Mouse (Mus musculus) lung, embryonic 14.5 days (tissue): ENCODE measurements around the gene Wipi2. TPM values are rescaled to one million over a fixed set of nuclear protein-coding genes. Genes with fewer than 3 reads are reported as not detected.

Experiments
- ATAC-seq: fragments of 200-750 bp; cut with Nextera tagmentation; 2 replicates; pipeline ENCODE4 v1.8.0; 2017; ENCODE audit warnings: mild to moderate bottlenecking, moderate TSS enrichment, moderate library complexity; ENCODE audit not compliant: insufficient read depth
- DNase-seq: peaks from one replicate; pipeline ENCODE4 v3.0.0-alpha.2; 2015
- H3K27ac ChIP-seq: fragments of 300-500 bp; sonication (generic); 2 replicates; pipeline ENCODE4 v1.5.1; 2014; ENCODE audit warnings: low read depth, mild to moderate bottlenecking, moderate library complexity
- H3K27me3 ChIP-seq: fragments of 300-500 bp; sonication (generic); 2 replicates; pipeline ENCODE4 v1.6.1; 2014; ENCODE audit warnings: low read length, control low read depth; ENCODE audit not compliant: insufficient read depth
- H3K36me3 ChIP-seq: fragments of 300-500 bp; sonication (generic); 2 replicates; pipeline ENCODE4 v1.6.1; 2014; ENCODE audit warnings: control low read depth; ENCODE audit not compliant: insufficient read depth
- H3K4me1 ChIP-seq: fragments of 300-500 bp; sonication (generic); 2 replicates; pipeline ENCODE4 v1.6.1; 2014; ENCODE audit warnings: antibody characterized with exemption, control low read depth; ENCODE audit not compliant: insufficient read depth
- H3K4me2 ChIP-seq: fragments of 300-500 bp; sonication (generic); 2 replicates; pipeline ENCODE4 v1.6.1; 2014; ENCODE audit warnings: mild to moderate bottlenecking
- H3K4me3 ChIP-seq: fragments of 300-500 bp; sonication (generic); 2 replicates; pipeline ENCODE4 v1.5.1; 2014; ENCODE audit warnings: low read depth, low read length
- H3K9ac ChIP-seq: fragments of 300-500 bp; sonication (generic); 2 replicates; pipeline ENCODE4 v1.6.1; 2014
- H3K9me3 ChIP-seq: fragments of 300-500 bp; sonication (generic); 2 replicates; pipeline ENCODE4 v1.6.1; 2016; ENCODE audit warnings: low read depth, low read length, control low read depth
- CTCF ChIP-seq: IDR thresholded peaks from 2 replicates; pipeline ENCODE4 v1.5.1; 2016; ENCODE audit warnings: antibody characterized with exemption, low read depth
- WGBS: fragments of 180-500 bp; shearing (Covaris S2); extraction: QIAGEN DNeasy Blood & Tissue Kit; methylation state at CpG from one replicate; pipeline ENCODE4 v1.1.7; 2014; 5-methylcytosine and 5-hydroxymethylcytosine counted together
- polyA plus RNA-seq: library from polyadenylated mRNA; unstranded; fragments of >200 nt; fragmentation: Nextera tagmentation; extraction: Ambion mirVana; gene quantifications from 2 replicates; pipeline ENCODE4 v1.2.1, GENCODE M21; 2014

The Wipi2 gene
- polyA plus RNA-seq, 1 experiment from 2014 or later, result 53.0 TPM

GRCm38 (mm10) chr5:142673082-142673481 lies 45.6 kb downstream of the Wipi2 start:
- peak; percentile 45 for DNase-seq
- H3K4me3 ChIP-seq, result no peak overlapping the region
- no peak overlapping the region for H3K4me2 ChIP-seq
- no peak overlapping the region for H3K9ac ChIP-seq
- no peak overlapping the region for H3K27ac ChIP-seq
- peak; percentile 52; the same call in 1 of the 2 replicates for ATAC-seq
- peak; percentile 65 for TF ChIP-seq CTCF
- WGBS, result 27% methylated on average over 5 of the region's 5 CpGs
- no peaks in the 10 kb centered on the region for H3K27me3 ChIP-seq
- H3K36me3 ChIP-seq, result peaks cover 29% of the 10 kb centered on the region
- no peaks in the 10 kb centered on the region for H3K9me3 ChIP-seq
- no peaks in the 10 kb centered on the region for H3K4me1 ChIP-seq

DNA sequence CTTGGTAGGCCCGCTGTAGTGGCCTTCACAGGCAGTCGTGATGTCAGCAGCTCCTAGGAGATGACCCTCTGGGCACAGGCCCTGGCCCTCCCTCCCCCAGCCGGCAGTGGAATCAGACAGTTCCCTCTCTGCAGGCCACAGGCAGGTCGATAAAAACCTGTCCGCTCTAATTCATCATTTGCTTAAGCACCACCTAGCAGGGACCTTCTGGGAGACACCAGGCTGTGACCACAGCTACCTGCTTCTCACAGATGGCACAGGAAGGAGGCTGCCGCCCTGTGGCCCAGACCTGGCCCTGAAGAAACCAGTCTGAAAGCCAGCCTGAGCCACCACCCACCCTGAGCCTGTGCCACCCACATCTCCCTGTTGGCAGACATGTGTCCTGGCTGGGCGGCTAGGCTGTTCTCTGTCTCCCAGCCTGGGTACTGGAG lies 50.7 kb downstream of the Wipi2 start:
- Histone ChIP-seq H3K36me3 (no peaks in the 10 kb centered on the region), H3K9me3 (no peaks in the 10 kb centered on the region), H3K4me1 (no peaks in the 10 kb centered on the region), H3K9ac (no peak overlapping the region), H3K4me3 (no peak overlapping the region), H3K4me2 (no peak overlapping the region), H3K27ac (no peak overlapping the region), H3K27me3 (no peaks in the 10 kb centered on the region)
- DNase-seq (no peak), ATAC-seq (no peak)
- 47% methylated on average over 7 of the region's 7 CpGs for WGBS
- no peak for TF ChIP-seq CTCF

DNA sequence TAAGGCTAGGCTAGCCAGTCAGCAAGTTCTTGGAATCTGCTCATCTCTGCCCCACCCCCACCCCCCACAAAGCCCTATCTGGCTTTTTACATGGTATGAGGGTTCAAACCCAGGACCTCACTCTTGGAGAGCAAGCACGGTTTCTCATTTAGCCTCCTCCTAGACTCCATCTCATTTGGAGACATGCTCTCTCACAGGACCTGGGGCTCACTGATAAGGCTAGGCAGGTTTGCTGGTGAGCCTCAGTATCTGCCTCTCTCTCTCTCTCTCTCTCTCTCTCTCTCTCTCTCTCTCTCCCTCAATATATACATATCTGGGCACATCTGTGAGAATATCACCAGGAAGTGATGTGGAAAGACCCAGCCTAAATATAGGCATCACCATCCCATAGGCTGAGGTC lies 51.6 kb downstream of the Wipi2 start:
- no peak overlapping the region for H3K27ac ChIP-seq

DNA sequence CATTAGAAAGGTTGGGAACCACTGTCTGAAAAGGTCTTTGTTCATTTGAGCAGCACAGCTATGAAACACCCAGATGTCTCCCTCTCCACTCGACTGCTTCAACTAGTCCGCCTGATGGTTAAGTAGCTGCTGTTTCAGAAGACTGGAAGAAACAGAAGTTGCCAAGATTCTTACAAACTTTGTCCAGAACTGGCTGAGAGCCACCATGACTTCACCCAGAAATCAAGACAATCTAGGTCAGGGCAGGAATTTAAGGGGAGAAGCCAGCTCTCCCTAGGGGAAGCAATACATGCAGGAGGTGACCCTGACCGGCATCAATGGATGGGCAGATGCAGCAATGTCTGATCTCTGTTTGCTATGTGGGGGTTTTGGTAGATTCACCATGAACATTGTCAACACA lies 54.4 kb downstream of the Wipi2 start:
- H3K9ac ChIP-seq, result no peak overlapping the region
- no peaks in the 10 kb centered on the region for H3K9me3 ChIP-seq
- ATAC-seq (no peak), DNase-seq (no peak)
- no peak overlapping the region for H3K27ac ChIP-seq
- no peaks in the 10 kb centered on the region for H3K27me3 ChIP-seq
- no peaks in the 10 kb centered on the region for H3K4me1 ChIP-seq
- 72% methylated on average over 3 of the region's 3 CpGs for WGBS
- H3K4me2 ChIP-seq, result no peak overlapping the region
- H3K4me3 ChIP-seq, result no peak overlapping the region
- TF ChIP-seq CTCF, result no peak
- no peaks in the 10 kb centered on the region for H3K36me3 ChIP-seq

More for the DNA sequence above, 51.6 kb downstream of the Wipi2 start:
- no peaks in the 10 kb centered on the region for H3K4me1 ChIP-seq
- H3K4me2 ChIP-seq, result no peak overlapping the region
- no peaks in the 10 kb centered on the region for H3K27me3 ChIP-seq
- no peaks in the 10 kb centered on the region for H3K9me3 ChIP-seq
- no peak overlapping the region for H3K4me3 ChIP-seq
- no peaks in the 10 kb centered on the region for H3K36me3 ChIP-seq
- DNase-seq, result no peak
- no peak for TF ChIP-seq CTCF
- 93% methylated on average over 1 of the region's 1 CpGs for WGBS
- no peak for ATAC-seq
- no peak overlapping the region for H3K9ac ChIP-seq

DNA sequence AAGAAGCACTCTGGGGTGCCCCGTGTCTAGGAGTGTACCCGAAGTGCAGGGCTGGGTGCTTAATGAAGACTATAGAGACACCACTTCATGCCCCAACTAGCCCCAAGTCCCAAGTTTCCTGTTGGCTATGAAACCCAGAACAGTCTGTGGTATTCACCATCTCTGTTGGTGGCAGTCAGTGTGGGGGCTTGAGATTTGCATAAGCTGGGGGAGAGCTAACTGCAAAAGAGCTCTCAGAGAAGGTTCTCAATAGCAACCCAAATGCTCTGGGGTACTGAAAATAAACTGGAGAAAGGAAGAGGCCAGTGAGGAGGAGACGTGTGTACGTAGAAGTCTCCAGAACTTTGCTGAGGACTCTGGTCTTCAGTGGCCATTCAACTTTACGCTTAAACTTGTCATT lies 55.0 kb downstream of the Wipi2 start:
- no peak for DNase-seq
- Histone ChIP-seq H3K27ac (no peak overlapping the region), H3K4me2 (no peak overlapping the region), H3K9ac (no peak overlapping the region), H3K27me3 (no peaks in the 10 kb centered on the region), H3K4me1 (no peaks in the 10 kb centered on the region), H3K4me3 (no peak overlapping the region), H3K9me3 (no peaks in the 10 kb centered on the region), H3K36me3 (no peaks in the 10 kb centered on the region)
- no peak for TF ChIP-seq CTCF
- WGBS, result 84% methylated on average over 5 of the region's 5 CpGs
- ATAC-seq, result no peak

DNA sequence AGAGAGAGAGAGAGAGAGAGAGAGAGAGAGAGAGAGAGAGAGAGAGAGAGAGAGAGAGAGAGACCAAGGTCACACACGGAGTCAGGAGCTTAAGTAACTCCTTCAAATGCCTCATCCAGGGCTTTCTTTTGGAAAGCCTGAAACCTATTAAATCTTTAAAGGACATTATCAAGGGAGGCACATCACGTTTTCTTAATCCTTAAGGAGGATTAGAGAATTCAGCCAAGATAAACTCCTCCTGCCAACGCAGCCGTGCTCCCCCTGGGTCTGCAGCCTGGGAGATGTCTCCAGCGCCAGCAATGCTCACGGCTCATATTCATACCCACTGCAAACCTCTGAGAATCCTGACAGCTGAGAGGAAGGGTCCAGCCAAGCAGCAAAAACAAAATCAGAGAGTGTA lies 61.4 kb downstream of the Wipi2 start:
- H3K27ac ChIP-seq, result no peak overlapping the region
- H3K9ac ChIP-seq, result no peak overlapping the region
- H3K4me2 ChIP-seq, result no peak overlapping the region
- H3K4me1 ChIP-seq, result no peaks in the 10 kb centered on the region
- no peak for TF ChIP-seq CTCF
- no peaks in the 10 kb centered on the region for H3K27me3 ChIP-seq
- no peak for DNase-seq
- ATAC-seq, result no peak
- no peak overlapping the region for H3K4me3 ChIP-seq
- WGBS, result 40% methylated on average over 6 of the region's 6 CpGs
- no peaks in the 10 kb centered on the region for H3K36me3 ChIP-seq
- H3K9me3 ChIP-seq, result no peaks in the 10 kb centered on the region

DNA sequence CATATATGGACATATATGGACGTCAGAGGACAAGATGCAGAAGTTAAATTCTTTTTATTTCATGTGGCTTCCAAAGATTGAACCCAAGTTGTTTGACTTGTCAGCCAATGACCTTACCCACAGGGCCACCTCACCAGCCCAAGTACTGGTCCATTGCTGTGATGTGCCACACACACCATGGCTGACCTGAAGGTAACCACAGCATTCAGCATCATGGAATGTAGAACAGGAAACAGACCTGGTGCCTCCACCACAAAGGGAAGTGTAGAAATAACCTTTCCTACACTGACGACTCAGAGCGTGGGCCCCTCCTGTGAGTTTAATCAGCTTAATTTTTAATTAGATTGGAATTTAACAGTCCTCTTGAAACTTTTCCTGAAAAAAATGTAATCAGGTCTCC lies 62.8 kb downstream of the Wipi2 start:
- TF ChIP-seq CTCF, result no peak
- H3K27ac ChIP-seq, result no peak overlapping the region
- H3K36me3 ChIP-seq, result no peaks in the 10 kb centered on the region
- H3K9me3 ChIP-seq, result no peaks in the 10 kb centered on the region
- ATAC-seq, result no peak
- DNase-seq, result no peak
- H3K9ac ChIP-seq, result no peak overlapping the region
- WGBS, result 76% methylated on average over 3 of the region's 3 CpGs
- H3K4me1 ChIP-seq, result no peaks in the 10 kb centered on the region
- H3K4me3 ChIP-seq, result no peak overlapping the region
- no peaks in the 10 kb centered on the region for H3K27me3 ChIP-seq
- no peak overlapping the region for H3K4me2 ChIP-seq

DNA sequence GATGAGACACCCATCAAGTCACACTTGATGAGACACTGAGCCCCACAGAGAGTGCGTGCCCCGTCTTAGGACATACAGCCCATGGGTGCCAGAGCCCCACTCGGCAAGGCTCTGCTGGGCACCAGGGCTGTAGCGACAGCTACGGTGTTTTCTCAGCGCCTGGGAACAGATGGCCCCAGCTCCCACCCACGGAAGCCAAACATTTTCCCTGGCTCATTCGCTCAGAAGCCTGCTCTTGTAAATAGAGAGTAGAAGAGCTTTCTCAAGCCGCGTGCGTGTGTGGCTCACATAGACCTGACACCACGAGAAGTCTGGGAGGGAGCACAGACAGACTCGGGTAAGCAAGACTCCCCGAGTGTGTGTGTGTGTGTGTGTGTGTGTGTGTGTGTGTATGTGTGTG lies 64.8 kb downstream of the Wipi2 start, which contains the start of gene Slc29a4:
Slc29a4 (plus strand) TSS at position 265 of the 400 bp plus-strand sequence.
- DNase-seq (no peak), ATAC-seq (no peak)
- Histone ChIP-seq H3K27ac (no peak within 1 kb of the TSS), H3K9ac (no peak within 1 kb of the TSS), H3K9me3 (no peaks in the 10 kb centered on the region), H3K4me2 (no peak within 1 kb of the TSS), H3K27me3 (no peaks in the 10 kb centered on the region), H3K4me1 (no peaks in the 10 kb centered on the region), H3K36me3 (no peaks in the 10 kb centered on the region), H3K4me3 (no peak within 1 kb of the TSS)
- TF ChIP-seq CTCF, result no peak
- 33% methylated on average over 14 of the region's 14 CpGs for WGBS
